Mouse (Mus musculus) ES-E14 (cell line): ENCODE data around the gene 4933405L10Rik. TPM values are rescaled to one million over a fixed set of nuclear protein-coding genes. Genes with fewer than 3 reads are reported as not detected.

Experiments used
- DNase-seq: peaks from one replicate; pipeline ENCODE4 v3.0.0-alpha.2; 2013; ENCODE audit warnings: low read depth, low spot score
- H3K27ac ChIP-seq: 2 replicates; pipeline ENCODE4 v1.5.1; 2012; ENCODE audit warnings: low read depth, mild to moderate bottlenecking, low read length, moderate library complexity, mixed read lengths; ENCODE audit not compliant: poor library complexity, insufficient read depth, severe bottlenecking
- H3K36me3 ChIP-seq: 2 replicates; pipeline ENCODE4 v1.6.1; 2012; ENCODE audit warnings: mild to moderate bottlenecking, low read length, moderate library complexity, mixed read lengths; ENCODE audit not compliant: control insufficient read depth, poor library complexity, insufficient read depth, severe bottlenecking
- H3K4me1 ChIP-seq, 2 experiments: fragments of 150-350 bp in 1 of 2; sonication (generic) in 1 of 2; 2 replicates each; pipeline ENCODE4 v1.6.1; 2012; ENCODE audit warnings: low read length in 2 of 2, mild to moderate bottlenecking in 1 of 2, mixed read lengths in 1 of 2; ENCODE audit not compliant: control insufficient read depth in 2 of 2, insufficient read depth in 2 of 2, poor library complexity in 1 of 2
- H3K4me3 ChIP-seq, 2 experiments: fragments of 150-350 bp in 1 of 2; sonication (generic) in 1 of 2; 2 replicates each; pipeline ENCODE4 v1.5.1; 2012; ENCODE audit warnings: low read length in 2 of 2, low read depth in 1 of 2, mild to moderate bottlenecking in 1 of 2, mixed read lengths in 1 of 2; ENCODE audit not compliant: insufficient read depth in 1 of 2, poor library complexity in 1 of 2, severe bottlenecking in 1 of 2
- H3K9ac ChIP-seq: 2 replicates; pipeline ENCODE4 v1.6.1; 2012; ENCODE audit warnings: low read depth, mild to moderate bottlenecking, low read length, mixed read lengths; ENCODE audit not compliant: poor library complexity, insufficient read depth, severe bottlenecking
- H3K9me3 ChIP-seq: fragments of 150-350 bp; sonication (generic); 2 replicates; pipeline ENCODE4 v1.6.1; 2012; ENCODE audit warnings: low read depth, mild to moderate bottlenecking, low read length; ENCODE audit not compliant: control insufficient read depth, insufficient read depth
- CHD2 ChIP-seq: IDR thresholded peaks from 2 replicates; pipeline ENCODE4 v1.6.1; 2014; ENCODE audit warnings: mild to moderate bottlenecking, low read depth, low read length, inconsistent platforms
- HCFC1 ChIP-seq: IDR thresholded peaks from 2 replicates; pipeline ENCODE4 v1.6.1; 2012; ENCODE audit warnings: low read length, inconsistent platforms, borderline replicate concordance; ENCODE audit not compliant: insufficient read depth
- MAFK ChIP-seq: IDR thresholded peaks from 2 replicates; pipeline ENCODE4 v1.6.1; 2014; ENCODE audit warnings: mild to moderate bottlenecking, low read depth, low read length, inconsistent platforms; ENCODE audit not compliant: insufficient read depth
- ZC3H11A ChIP-seq: IDR thresholded peaks from 2 replicates; pipeline ENCODE4 v1.6.1; 2012; ENCODE audit warnings: low read depth, mild to moderate bottlenecking, inconsistent platforms, low read length, borderline replicate concordance
- ZNF384 ChIP-seq: IDR thresholded peaks from 2 replicates; pipeline ENCODE4 v1.6.1; 2012; ENCODE audit warnings: low read depth, low read length, inconsistent platforms
- in situ Hi-C, 2 experiments: fragments of 600-800 bp; cut with MboI; formaldehyde crosslinking; loops; one replicate each; pipeline ENCODE4 v1.15.1; 2025; ENCODE audit warnings: low sequenced_read_pairs in 2 of 2, inconsistent platforms in 1 of 2; ENCODE audit not compliant: unreplicated experiment in 2 of 2
- total RNA-seq: library from RNA; depleted of rRNA; stranded (reverse); fragments of 300-350 nt; gene quantifications from 2 replicates; pipeline ENCODE4 v1.2.3, GENCODE M21; 2012

Gene 4933405L10Rik
- total RNA-seq, 1 experiment: 0.18 TPM

DNA sequence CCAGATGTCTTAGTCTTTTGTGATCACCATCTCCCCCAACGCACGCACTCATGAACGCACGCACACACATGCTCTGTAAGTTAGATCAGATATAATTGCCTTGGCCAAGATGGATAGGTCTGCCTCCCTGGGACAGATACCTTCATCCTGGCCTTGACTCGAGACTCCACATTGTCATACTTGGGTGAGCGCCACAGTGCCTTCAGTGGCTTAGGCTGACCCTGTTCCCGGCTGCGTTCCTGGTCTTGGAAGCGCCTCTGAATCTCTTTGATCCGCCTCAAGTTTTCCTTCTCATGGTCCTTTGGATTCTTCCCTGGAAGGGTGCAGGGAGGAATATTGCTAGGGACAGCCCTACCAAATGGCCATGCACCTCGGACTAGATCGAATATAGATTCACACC is 1.0 kb upstream of the 4933405L10Rik start:
- H3K4me1 ChIP-seq: peaks cover 3 to 18% of the 10 kb centered on the region in 2 experiments; a peak in 1 of 4 replicates
- H3K9ac ChIP-seq: no peak overlapping the region
- H3K9me3 ChIP-seq: no peaks in the 10 kb centered on the region
- no peak for DNase-seq
- TF ChIP-seq CHD2 (no peak), MAFK (no peak), ZNF384 (no peak), HCFC1 (no peak), ZC3H11A (no peak)
- in situ Hi-C loops: no loop called here
- no peak overlapping the region for H3K27ac ChIP-seq
- peaks cover 16% of the 10 kb centered on the region for H3K36me3 ChIP-seq
- H3K4me3 ChIP-seq: no peak overlapping the region

DNA sequence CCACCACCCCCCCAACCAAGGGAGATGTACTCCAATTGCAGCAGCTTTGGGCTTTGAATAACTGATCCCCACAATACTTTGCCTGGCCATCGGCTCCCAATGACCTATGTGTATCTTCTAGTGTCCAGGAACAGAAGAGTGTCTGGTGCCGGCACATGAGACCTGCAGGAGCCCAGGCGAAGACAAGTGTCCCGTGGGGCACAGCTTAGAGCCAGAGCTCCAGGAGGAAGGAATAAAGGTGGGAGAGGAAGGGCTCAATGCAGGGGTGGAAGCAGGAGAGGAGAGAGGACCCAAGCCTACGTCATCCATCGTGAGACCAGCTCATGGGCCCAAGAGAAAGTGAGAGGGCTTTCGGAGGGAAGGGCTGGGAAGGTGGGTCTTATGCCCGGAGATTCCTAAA is 1.2 kb downstream of the 4933405L10Rik start:
- no peak for TF ChIP-seq MAFK
- no peak for TF ChIP-seq ZC3H11A
- TF ChIP-seq CHD2: no peak
- TF ChIP-seq HCFC1: no peak
- TF ChIP-seq ZNF384: no peak
- H3K36me3 ChIP-seq: peaks cover 4% of the 10 kb centered on the region
- no peak overlapping the region for H3K27ac ChIP-seq
- in situ Hi-C loops: no loop called here
- peaks cover 3 to 12% of the 10 kb centered on the region in 2 experiments; a peak in 1 of 4 replicates for H3K4me1 ChIP-seq
- no peaks in the 10 kb centered on the region for H3K9me3 ChIP-seq
- no peak overlapping the region for H3K4me3 ChIP-seq
- no peak overlapping the region for H3K9ac ChIP-seq
- DNase-seq: no peak

DNA sequence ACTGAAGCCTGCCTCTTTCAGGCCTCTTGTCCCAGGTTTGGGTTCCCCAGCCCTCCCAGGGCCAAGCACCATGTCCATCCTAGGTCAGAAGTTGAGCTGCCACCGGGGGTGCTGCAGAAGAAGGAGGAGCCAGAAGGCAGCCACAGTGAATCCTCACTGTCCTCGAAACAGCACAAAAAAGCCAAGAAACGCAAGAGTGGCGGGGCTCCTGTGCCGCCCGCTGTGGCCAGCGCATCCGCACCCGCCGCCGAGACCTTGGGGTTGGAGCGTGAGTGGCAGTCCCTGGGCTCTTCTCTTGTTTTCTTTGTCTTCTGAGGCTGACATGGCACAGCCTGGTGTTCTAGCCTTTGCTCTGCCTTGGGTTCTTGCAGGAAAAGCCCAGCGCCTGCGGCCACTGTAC is 1.9 kb downstream of the 4933405L10Rik start:
- in situ Hi-C loops: no loop called here
- Histone ChIP-seq H3K4me3 (peak overlapping the region; percentile 43 to 45), H3K27ac (no peak overlapping the region), H3K9ac (peak overlapping the region; percentile 29), H3K9me3 (no peaks in the 10 kb centered on the region), H3K4me1 (peaks cover 3 to 12% of the 10 kb centered on the region in 2 experiments; a peak in 1 of 4 replicates), H3K36me3 (no peaks in the 10 kb centered on the region; the same call in 1 of the 2 replicates)
- no peak for DNase-seq
- TF ChIP-seq CHD2 (no peak), MAFK (no peak), ZC3H11A (no peak), HCFC1 (no peak), ZNF384 (no peak)

DNA sequence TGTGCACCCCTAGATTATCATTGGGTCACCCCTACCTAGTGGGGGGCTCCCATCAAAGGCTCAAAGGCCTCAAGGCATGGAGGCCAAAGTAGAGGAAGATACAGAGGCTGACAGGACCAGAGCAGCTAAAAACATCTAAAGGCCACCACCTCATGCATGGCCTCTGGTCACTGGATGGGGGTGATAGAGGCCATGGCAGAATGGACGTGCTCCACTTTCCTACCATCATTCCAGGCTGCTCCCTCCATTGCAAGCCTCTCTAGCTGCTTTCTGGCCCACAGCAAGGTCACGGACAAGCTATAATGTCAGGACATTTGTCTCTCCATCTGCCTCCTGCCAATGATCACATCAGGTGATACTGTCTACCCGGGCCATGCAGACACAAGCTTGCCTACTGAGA is 4.8 kb downstream of the 4933405L10Rik start:
- in situ Hi-C loops: loop anchor here in 1 of 2 experiments (10.0 kb wide), 1 partner anchor 73 kb away; no protein-coding TSS in a partner anchor

DNA sequence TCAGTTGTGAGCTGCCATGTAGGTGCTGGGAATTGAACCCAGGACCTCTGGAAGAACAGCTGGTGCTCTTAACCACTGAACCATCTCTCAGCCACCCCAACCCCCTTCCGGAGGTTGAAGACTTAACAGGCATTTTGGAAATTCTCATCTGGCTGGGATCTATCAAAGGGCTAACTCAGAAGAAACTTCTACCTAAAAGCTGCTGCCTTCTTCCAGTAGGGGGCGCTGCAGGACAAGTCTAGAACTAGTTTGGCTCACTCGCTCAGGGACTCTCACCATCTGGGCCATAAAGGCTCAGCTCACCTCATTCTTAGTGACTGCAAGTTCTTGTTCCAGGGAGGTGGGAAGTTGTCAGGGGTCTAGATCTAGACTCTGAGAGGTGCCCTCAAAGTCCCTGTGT is 6.7 kb downstream of the 4933405L10Rik start:
- Histone ChIP-seq H3K4me3 (no peak overlapping the region), H3K27ac (no peak overlapping the region), H3K9me3 (no peaks in the 10 kb centered on the region), H3K9ac (no peak overlapping the region), H3K4me1 (peaks cover 0 to 6% of the 10 kb centered on the region in 2 experiments; a peak in 1 of 4 replicates), H3K36me3 (no peaks in the 10 kb centered on the region)
- TF ChIP-seq ZC3H11A: peak; percentile 88; the same call in 1 of the 2 replicates
- TF ChIP-seq ZNF384: no peak
- no peak for TF ChIP-seq CHD2
- peak; percentile 95 for DNase-seq
- in situ Hi-C loops: loop anchor here in 1 of 2 experiments (10.0 kb wide), 1 partner anchor 71 kb away; no protein-coding TSS in a partner anchor

More for the DNA sequence above, 4.8 kb downstream of the 4933405L10Rik start:
- Histone ChIP-seq H3K9ac (no peak overlapping the region), H3K36me3 (no peaks in the 10 kb centered on the region), H3K4me1 (peaks cover under 1 to 9% of the 10 kb centered on the region in 2 experiments; a peak in 1 of 4 replicates), H3K9me3 (no peaks in the 10 kb centered on the region), H3K4me3 (no peak overlapping the region), H3K27ac (no peak overlapping the region)
- no peak for DNase-seq
- TF ChIP-seq ZC3H11A (no peak), MAFK (no peak), ZNF384 (no peak), HCFC1 (no peak)
